Mouse (Mus musculus): Measurements from ENCODE around the gene Swt1. TPM values are rescaled to one million over a fixed set of nuclear protein-coding genes. Genes with fewer than 3 reads are reported as not detected.
A peak's percentile ranks its signal among the peaks of the same experiment; 100 is the strongest.

Swt1 gene
- polyA plus RNA-seq, 1 experiment from 2014 or later = 17.2 TPM

DNA sequence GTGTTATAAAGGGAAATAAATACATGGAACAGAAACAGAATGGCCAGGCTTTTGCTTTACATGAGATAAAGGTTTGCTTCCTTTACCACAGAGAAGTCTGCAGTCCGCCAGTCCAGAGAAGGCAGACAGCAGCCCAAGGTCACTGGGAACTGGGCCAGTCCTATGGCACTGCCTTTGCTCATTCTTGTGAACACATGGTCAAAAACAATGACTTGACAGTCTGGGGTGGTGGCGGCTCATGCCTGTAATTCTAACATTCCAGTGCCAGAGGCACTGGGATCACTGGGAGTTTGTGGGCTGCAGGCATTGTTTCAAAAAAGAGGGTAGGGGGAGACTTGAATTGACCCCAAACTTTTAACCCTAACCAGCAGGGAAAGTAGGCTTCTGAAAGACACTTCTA lies 89.3 kb downstream of the Swt1 start:
- Histone ChIP-seq H3K4me3 (ENCODE audit: low read depth, low read length) (no peak overlapping the region), H3K9ac (replicated peaks) (no peak overlapping the region), H3K27me3 (ENCODE audit: insufficient read depth, low read length) (no peaks in the 10 kb centered on the region), H3K27ac (ENCODE audit: low read depth) (peak overlapping the region; percentile 79), H3K9me3 (ENCODE audit: low read length) (no peaks in the 10 kb centered on the region), H3K36me3 (replicated peaks; ENCODE audit: insufficient read depth, low read length) (no peaks in the 10 kb centered on the region), H3K4me1 (ENCODE audit: insufficient read depth) (peaks cover 41% of the 10 kb centered on the region), H3K4me2 (ENCODE audit: low read depth, low read length) (no peak overlapping the region)
- DNase-seq = peak; percentile 63
- 52% methylated on average over 2 of the region's 2 CpGs for WGBS (ENCODE audit: insufficient replicate concordance)
- peak; percentile 80 for ATAC-seq
- TF ChIP-seq EP300 (IDR thresholded peaks at IDR 0.05; ENCODE audit: low read depth) (peak; percentile 35; the same call in 1 of the 2 replicates), CTCF (IDR thresholded peaks at IDR 0.05; ENCODE audit: low read depth) (no peak)

DNA sequence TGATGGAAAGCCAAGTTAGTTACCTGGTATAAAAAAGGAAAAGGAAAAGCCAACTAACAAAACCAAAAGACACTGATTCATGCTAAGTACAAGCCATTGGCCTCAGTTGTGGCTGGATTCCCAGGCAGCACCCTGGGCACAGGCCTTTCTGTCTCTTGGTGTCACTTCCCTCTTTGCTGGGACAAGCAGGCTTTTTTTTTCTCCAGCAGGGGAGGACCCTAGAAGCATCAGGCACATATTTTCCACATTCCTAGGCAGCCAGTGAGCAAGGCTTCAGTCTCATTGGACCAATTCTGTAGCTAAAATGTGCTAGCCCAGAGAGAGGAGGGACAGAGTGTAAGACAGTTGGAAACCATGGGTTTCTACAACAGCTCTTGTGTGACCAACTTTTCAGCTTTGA lies 90.0 kb downstream of the Swt1 start:
- H3K36me3 ChIP-seq (replicated peaks; ENCODE audit: insufficient read depth, low read length) = no peaks in the 10 kb centered on the region
- H3K9me3 ChIP-seq (ENCODE audit: low read length) = no peaks in the 10 kb centered on the region
- H3K4me1 ChIP-seq (ENCODE audit: insufficient read depth) = peaks cover 39% of the 10 kb centered on the region
- H3K9ac ChIP-seq (replicated peaks) = no peak overlapping the region
- H3K27ac ChIP-seq (ENCODE audit: low read depth) = peak overlapping the region; percentile 79
- no peak overlapping the region for H3K4me3 ChIP-seq (ENCODE audit: low read depth, low read length)
- peak; percentile 8; the same call in 1 of the 2 replicates for ATAC-seq
- TF ChIP-seq EP300 (IDR thresholded peaks at IDR 0.05; ENCODE audit: low read depth) (no peak), CTCF (IDR thresholded peaks at IDR 0.05; ENCODE audit: low read depth) (no peak)
- H3K27me3 ChIP-seq (ENCODE audit: insufficient read depth, low read length) = no peaks in the 10 kb centered on the region
- no peak overlapping the region for H3K4me2 ChIP-seq (ENCODE audit: low read depth, low read length)
- DNase-seq = no peak

DNA sequence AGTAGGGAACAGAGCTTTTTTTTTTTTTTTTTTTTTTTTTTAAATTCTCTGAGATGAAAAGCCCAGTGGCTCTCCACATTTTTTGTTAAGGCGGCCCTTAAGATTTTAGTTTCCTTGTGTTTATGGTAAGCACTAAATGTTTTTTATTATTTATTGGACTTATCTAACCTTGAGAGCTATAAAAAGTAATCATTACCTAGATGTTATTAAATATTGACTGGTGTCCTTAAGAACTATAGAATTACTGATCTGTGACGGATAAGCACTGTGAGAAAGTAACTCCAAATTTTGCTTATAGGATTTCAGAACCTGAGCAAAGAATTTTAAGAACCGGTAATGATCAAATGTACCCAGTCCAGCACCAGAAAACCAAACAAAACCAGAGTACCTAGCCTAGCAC lies 95.4 kb downstream of the Swt1 start:
- Histone ChIP-seq H3K4me3 (ENCODE audit: low read depth, low read length) (no peak overlapping the region), H3K36me3 (replicated peaks; ENCODE audit: insufficient read depth, low read length) (no peaks in the 10 kb centered on the region), H3K9me3 (ENCODE audit: low read length) (no peaks in the 10 kb centered on the region), H3K27ac (ENCODE audit: low read depth) (no peak overlapping the region), H3K9ac (replicated peaks) (no peak overlapping the region), H3K27me3 (ENCODE audit: insufficient read depth, low read length) (no peaks in the 10 kb centered on the region), H3K4me1 (ENCODE audit: insufficient read depth) (peaks cover 2% of the 10 kb centered on the region; the same call in 1 of the 2 replicates), H3K4me2 (ENCODE audit: low read depth, low read length) (no peak overlapping the region)
- DNase-seq (no peak), ATAC-seq (no peak)
- TF ChIP-seq EP300 (IDR thresholded peaks at IDR 0.05; ENCODE audit: low read depth) (no peak), CTCF (IDR thresholded peaks at IDR 0.05; ENCODE audit: low read depth) (no peak)
- 77% methylated on average over 3 of the region's 3 CpGs for WGBS (ENCODE audit: insufficient replicate concordance)

DNA sequence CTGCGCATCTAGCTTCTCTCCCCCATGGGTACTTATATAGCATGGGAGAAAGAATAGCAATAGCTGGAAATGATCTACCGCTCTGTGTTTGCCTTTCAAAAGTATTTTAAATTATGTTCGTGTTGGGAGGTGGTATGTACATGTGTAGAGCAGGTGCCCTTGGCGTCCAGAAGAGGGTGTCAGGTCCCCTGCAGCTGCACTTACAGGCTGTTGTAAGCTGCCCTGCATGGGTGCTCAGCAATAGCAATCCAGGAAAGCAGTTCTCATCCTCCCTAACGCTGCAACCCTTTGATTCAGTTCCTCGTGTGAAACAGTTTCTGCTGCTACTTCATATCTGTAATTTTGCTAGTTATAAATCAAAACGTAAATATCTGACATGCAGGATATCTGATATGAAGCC lies 98.7 kb downstream of the Swt1 start:
- Histone ChIP-seq H3K9me3 (ENCODE audit: low read length) (no peaks in the 10 kb centered on the region), H3K4me1 (ENCODE audit: insufficient read depth) (peaks cover 13% of the 10 kb centered on the region; the same call in 1 of the 2 replicates), H3K36me3 (replicated peaks; ENCODE audit: insufficient read depth, low read length) (no peaks in the 10 kb centered on the region), H3K4me3 (ENCODE audit: low read depth, low read length) (no peak overlapping the region), H3K27me3 (ENCODE audit: insufficient read depth, low read length) (no peaks in the 10 kb centered on the region), H3K4me2 (ENCODE audit: low read depth, low read length) (no peak overlapping the region), H3K9ac (replicated peaks) (no peak overlapping the region), H3K27ac (ENCODE audit: low read depth) (no peak overlapping the region; the same call in 1 of the 2 replicates)
- TF ChIP-seq EP300 (IDR thresholded peaks at IDR 0.05; ENCODE audit: low read depth) (no peak), CTCF (IDR thresholded peaks at IDR 0.05; ENCODE audit: low read depth) (0 out of 2 replicates have a peak, but pooled peaks have one; percentile 6)
- 77% methylated on average over 7 of the region's 7 CpGs for WGBS (ENCODE audit: insufficient replicate concordance)
- DNase-seq (no peak), ATAC-seq (no peak)

DNA sequence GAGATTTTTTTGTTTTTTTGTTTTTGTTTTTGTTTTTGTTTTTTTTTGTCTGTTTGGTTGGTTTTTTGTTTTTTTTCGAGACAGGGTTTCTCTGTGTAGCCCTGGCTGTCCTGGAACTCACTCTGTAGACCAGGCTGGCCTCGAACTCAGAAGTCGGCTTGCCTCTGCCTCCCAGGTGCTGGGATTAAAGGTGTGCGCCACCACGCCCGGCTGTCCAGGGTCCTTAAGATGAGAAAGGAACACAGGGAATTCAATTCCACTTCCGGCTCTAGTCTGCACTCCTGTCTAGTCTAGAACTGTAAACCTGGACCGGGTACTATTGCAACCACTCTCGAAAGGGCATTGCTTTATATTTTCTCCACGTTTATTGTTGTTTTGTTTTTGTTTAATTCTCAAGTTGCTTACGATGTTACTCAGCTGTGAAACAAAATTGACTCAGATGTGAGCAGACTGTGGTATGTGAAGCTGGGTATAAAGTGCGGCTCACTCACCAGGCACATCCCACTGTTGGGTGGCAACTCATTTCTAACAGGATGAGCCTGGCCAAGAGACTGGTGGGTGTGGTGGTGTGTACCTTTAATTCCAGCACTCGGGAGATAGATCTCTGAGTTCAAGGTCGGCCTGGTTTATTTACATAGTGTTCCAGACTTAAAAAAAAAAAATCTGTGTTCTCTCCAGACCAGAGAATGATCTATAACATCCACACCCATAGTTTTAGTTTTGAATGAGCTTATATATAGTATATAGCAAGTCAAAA lies 99.7 kb downstream of the Swt1 start:
- Histone ChIP-seq H3K4me1 (ENCODE audit: insufficient read depth) (peaks cover 13% of the 10 kb centered on the region; the same call in 1 of the 2 replicates), H3K4me3 (ENCODE audit: low read depth, low read length) (no peak overlapping the region), H3K36me3 (replicated peaks; ENCODE audit: insufficient read depth, low read length) (no peaks in the 10 kb centered on the region), H3K9me3 (ENCODE audit: low read length) (no peaks in the 10 kb centered on the region), H3K27me3 (ENCODE audit: insufficient read depth, low read length) (no peaks in the 10 kb centered on the region), H3K27ac (ENCODE audit: low read depth) (peak overlapping the region; percentile 69), H3K9ac (replicated peaks) (no peak overlapping the region), H3K4me2 (ENCODE audit: low read depth, low read length) (no peak overlapping the region)
- 81% methylated on average over 14 of the region's 14 CpGs for WGBS (ENCODE audit: insufficient replicate concordance)
- TF ChIP-seq EP300 (IDR thresholded peaks at IDR 0.05; ENCODE audit: low read depth) (peak; percentile 50), CTCF (IDR thresholded peaks at IDR 0.05; ENCODE audit: low read depth) (no peak)
- DNase-seq (no peak), ATAC-seq (peak; percentile 88)

DNA sequence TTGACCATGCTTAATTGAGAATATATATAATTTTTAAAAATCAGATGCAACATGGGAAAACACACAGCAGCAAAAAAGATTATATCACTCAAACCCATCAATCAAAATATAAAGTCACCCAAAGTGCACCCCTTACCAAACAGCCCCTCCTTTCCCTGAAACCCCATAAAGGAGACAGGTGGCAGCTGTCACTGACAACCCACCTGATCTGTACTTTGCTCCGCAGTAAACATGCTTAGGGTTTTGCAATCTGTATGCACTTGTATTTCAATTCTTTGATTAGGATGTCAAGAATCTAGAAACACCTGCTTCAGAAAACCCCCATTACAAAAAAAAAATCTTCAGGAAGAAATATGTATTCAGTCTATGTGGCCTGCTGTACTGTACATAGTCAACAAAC lies 102.9 kb downstream of the Swt1 start:
- Histone ChIP-seq H3K9ac (replicated peaks) (no peak overlapping the region), H3K27ac (ENCODE audit: low read depth) (peak overlapping the region; percentile 76), H3K36me3 (replicated peaks; ENCODE audit: insufficient read depth, low read length) (no peaks in the 10 kb centered on the region), H3K9me3 (ENCODE audit: low read length) (no peaks in the 10 kb centered on the region), H3K4me1 (ENCODE audit: insufficient read depth) (peaks cover 13% of the 10 kb centered on the region; the same call in 1 of the 2 replicates), H3K4me2 (ENCODE audit: low read depth, low read length) (no peak overlapping the region), H3K27me3 (ENCODE audit: insufficient read depth, low read length) (no peaks in the 10 kb centered on the region), H3K4me3 (ENCODE audit: low read depth, low read length) (no peak overlapping the region)
- peak; percentile 46; the same call in 1 of the 2 replicates for ATAC-seq
- TF ChIP-seq EP300 (IDR thresholded peaks at IDR 0.05; ENCODE audit: low read depth) = no peak
- no peak for TF ChIP-seq CTCF (IDR thresholded peaks at IDR 0.05; ENCODE audit: low read depth)
- WGBS (ENCODE audit: insufficient replicate concordance) = 61% methylated on average over 1 of the region's 1 CpGs
- DNase-seq = no peak
